Mouse (Mus musculus): ENCODE measurements at regions not wholly inside any gene's neighbourhood (a gene's known extent, or its start where the extent isn't known, plus 50 kb on each side); places are given as distances from the start of the nearest gene placed in this dataset.

DNA sequence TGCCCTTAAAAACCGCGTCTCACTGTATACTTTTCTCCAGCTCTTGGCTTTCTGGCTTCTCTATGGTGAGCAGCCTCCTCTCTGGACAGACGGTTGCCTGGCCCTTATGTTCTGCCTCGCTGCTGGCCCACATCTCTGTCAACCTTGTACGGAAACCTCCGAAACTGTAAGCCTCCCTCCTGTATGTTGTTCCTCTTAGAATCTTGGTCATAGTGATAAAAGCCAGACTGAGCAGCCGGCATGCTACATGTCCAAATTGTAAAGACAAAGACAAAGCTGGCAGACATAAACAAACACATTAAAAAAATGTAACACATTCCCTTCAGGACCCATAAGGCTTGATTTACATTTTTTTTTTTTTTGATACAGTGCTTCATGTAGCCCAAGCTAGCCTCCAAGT lies 122.7 kb upstream of the Foxn2 start:
- no peak for TF ChIP-seq POLR2A (IDR thresholded peaks at IDR 0.05; ENCODE audit: insufficient read length, low read depth)
- TF ChIP-seq POLR2AphosphoS2 (IDR thresholded peaks at IDR 0.05; ENCODE audit: insufficient read length, low read depth), result no peak
- no peak for TF ChIP-seq CEBPB (IDR thresholded peaks at IDR 0.05; ENCODE audit: insufficient read depth, poor library complexity, severe bottlenecking)
- TF ChIP-seq TCF12 (IDR thresholded peaks at IDR 0.05; ENCODE audit: insufficient read depth, poor library complexity, severe bottlenecking), result no peak
- TF ChIP-seq USF1 (IDR thresholded peaks at IDR 0.05; ENCODE audit: low read depth), result no peak
- TF ChIP-seq TCF3 (IDR thresholded peaks at IDR 0.05; ENCODE audit: insufficient read length, low read depth), result no peak
- no peak for TF ChIP-seq SRF (IDR thresholded peaks at IDR 0.05; ENCODE audit: control insufficient read depth, insufficient read length, low read depth)
- no peak for TF ChIP-seq E2F4 (IDR thresholded peaks at IDR 0.05; ENCODE audit: insufficient read depth)
- no peak for TF ChIP-seq MAX (IDR thresholded peaks at IDR 0.05; ENCODE audit: low read depth)
- no peak for TF ChIP-seq MYOG (IDR thresholded peaks at IDR 0.05; ENCODE audit: control insufficient read depth in 1 of 3, insufficient read depth in 1 of 3, insufficient read length in 2 of 3, low read depth in 2 of 3)
- TF ChIP-seq MYOD1 (IDR thresholded peaks at IDR 0.05; ENCODE audit: control insufficient read depth in 1 of 3, insufficient read length in 2 of 3, low read depth in 2 of 3), result no peak
- no peak for TF ChIP-seq REST (IDR thresholded peaks at IDR 0.05; ENCODE audit: insufficient read depth, insufficient read length)

Measured in myocyte (in vitro differentiated cells).